Mouse (Mus musculus): Measurements from ENCODE around the gene Crisp3. TPM values are rescaled to one million over a fixed set of nuclear protein-coding genes. Genes with fewer than 3 reads are reported as not detected.

Crisp3 gene
- polyA plus RNA-seq, 1 experiment from 2014 or later, result 0.50 TPM

Other genes starting within 250 kb of the Crisp3 start
- gene AC192777.2, start 146.8 kb downstream of the Crisp3 start, polyA plus RNA-seq (2015; fragmentation: Nextera tagmentation; extraction: Ambion mirVana), result not detected in 2 replicates
- gene Pgk2, start 33.6 kb downstream of the Crisp3 start, polyA plus RNA-seq (2015; fragmentation: Nextera tagmentation; extraction: Ambion mirVana), result not detected in 2 replicates
- 6.2 and 12.2 TPM in 2 replicates for gene Crisp1, start 76.9 kb upstream of the Crisp3 start, polyA plus RNA-seq (2015; fragmentation: Nextera tagmentation; extraction: Ambion mirVana)

Measured in kidney, postnatal 0 days (tissue).